In genomic region chr19:5087884-5088728, GRCm38 (mm10) we compare ENCODE assay signal across 8 mouse cellular contexts. TPM values are rescaled to one million over a fixed set of nuclear protein-coding genes. Genes with fewer than 3 reads are reported as not detected.
DNase-seq lines count a peak whose midpoint lies in the region; ATAC-seq lines count a peak whose summit lies in the region.

TSS of gene Yif1a (plus strand) at chr19:5088538.

- peak within 1 kb of the TSS; percentile 89 for H3K4me2 ChIP-seq in hindbrain, embryonic 15.5 days

- DNase-seq in T-cell, adult 2 months (ENCODE audit: low spot score): peak; percentile 97
- DNase-seq in cerebellum, postnatal 36 days: peak; percentile 89 to 94
- peak; percentile 92 to 98 for DNase-seq in frontal cortex, postnatal 36 days (ENCODE audit: low spot score in 2 of 2)
- peak; percentile 99 for DNase-seq in left cerebral cortex, adult 11 months (ENCODE audit: low spot score)
- peak; percentile 95 to 96 for DNase-seq in lung, postnatal 4 days
- DNase-seq in retina, postnatal 7 days (ENCODE audit: low read depth, low spot score): peak; percentile 99
- DNase-seq in urinary bladder, adult 2 months (ENCODE audit: low spot score): peak; percentile 84

- peaks cover 23% of the 10 kb centered on the region; the same call in 1 of the 2 replicates for H3K36me3 ChIP-seq in hindbrain, embryonic 15.5 days

- peak within 1 kb of the TSS; percentile 87 for H3K9ac ChIP-seq in hindbrain, embryonic 15.5 days

- ATAC-seq in hindbrain, embryonic 15.5 days (ENCODE audit: low FRiP score, low read depth): peak; percentile 92

- under 1% methylated on average over 58 of the region's 58 CpGs for WGBS in hindbrain, embryonic 15.5 days

- H3K4me3 ChIP-seq in hindbrain, embryonic 15.5 days: peak within 1 kb of the TSS; percentile 87

- peaks cover 22% of the 10 kb centered on the region for H3K27me3 ChIP-seq in hindbrain, embryonic 15.5 days

- peaks cover 36% of the 10 kb centered on the region for H3K4me1 ChIP-seq in hindbrain, embryonic 15.5 days (replicated peaks)

- peak within 1 kb of the TSS; percentile 85 for H3K27ac ChIP-seq in hindbrain, embryonic 15.5 days (replicated peaks)

- no peaks in the 10 kb centered on the region for H3K9me3 ChIP-seq in hindbrain, embryonic 15.5 days

RNA-seq across cellular contexts. Expression of gene Yif1a, which starts in this region (rescaled TPM):
- polyA plus RNA-seq in hindbrain, embryonic 15.5 days (2015; fragmentation: Nextera tagmentation; extraction: Ambion mirVana): 55.8 and 64.0 TPM in 2 replicates
- 122 and 131 TPM in 2 replicates for polyA plus RNA-seq in urinary bladder, adult 2 months (2012; rRNA removed)

Comparison
In these comparisons a context has a peak if more than half of its experiments do, and no peak if none do; other contexts are left out.
1. Peak in every context shown above with its lines: DNase-seq, ATAC-seq, H3K4me3 ChIP-seq and H3K27ac ChIP-seq.